Mouse (Mus musculus) MEL (cell line): ENCODE measurements around the gene Adam12. TPM values are rescaled to one million over a fixed set of nuclear protein-coding genes. Genes with fewer than 3 reads are reported as not detected.

ENCODE experiments used
- DNase-seq: peaks from one replicate; pipeline ENCODE4 v3.0.0; 2011; ENCODE audit warnings: low read depth, low spot score
- H3K27ac ChIP-seq: 2 replicates; pipeline ENCODE4 v1.5.1; 2012; ENCODE audit warnings: low read depth, mild to moderate bottlenecking, control low read depth, low read length, moderate library complexity; ENCODE audit not compliant: control insufficient read depth
- H3K27me3 ChIP-seq, 2 experiments: fragments of 150-350 bp in 1 of 2; sonication (generic) in 1 of 2; 2 replicates each; pipeline ENCODE4 v1.6.1; 2012; ENCODE audit warnings: low read length in 2 of 2, mild to moderate bottlenecking in 2 of 2, improper control_type of control experiment in 1 of 2, moderate library complexity in 1 of 2; ENCODE audit not compliant: insufficient read depth in 2 of 2, control insufficient read depth in 1 of 2
- H3K36me3 ChIP-seq, 2 experiments: 2 replicates each; pipeline ENCODE4 v1.6.1; 2012 to 2014; ENCODE audit warnings: low read length in 2 of 2, improper control_type of control experiment in 1 of 2, inconsistent platforms in 1 of 2, mild to moderate bottlenecking in 1 of 2; ENCODE audit not compliant: insufficient read depth in 2 of 2, control insufficient read depth in 1 of 2
- H3K4me1 ChIP-seq, 2 experiments: fragments of 150-350 bp in 1 of 2; sonication (generic) in 1 of 2; 2 replicates each; pipeline ENCODE4 v1.6.1; 2012; ENCODE audit warnings: low read length in 2 of 2, improper control_type of control experiment in 1 of 2, mild to moderate bottlenecking in 1 of 2; ENCODE audit not compliant: insufficient read depth in 2 of 2, control insufficient read depth in 1 of 2
- H3K4me3 ChIP-seq, 2 experiments: fragments of 150-350 bp in 1 of 2; sonication (generic) in 1 of 2; 2 replicates each; pipeline ENCODE4 v1.5.1; 2012; ENCODE audit warnings: low read depth in 2 of 2, low read length in 2 of 2, mild to moderate bottlenecking in 2 of 2, moderate library complexity in 2 of 2, control low read depth in 1 of 2, improper control_type of control experiment in 1 of 2; ENCODE audit not compliant: control insufficient read depth in 1 of 2, insufficient read depth in 1 of 2
- H3K79me2 ChIP-seq: 2 replicates; pipeline ENCODE4 v1.6.1; 2012; ENCODE audit warnings: mild to moderate bottlenecking, low read length, moderate library complexity; ENCODE audit not compliant: control insufficient read depth, poor library complexity, insufficient read depth
- H3K9ac ChIP-seq: 2 replicates; pipeline ENCODE4 v1.6.1; 2012; ENCODE audit warnings: low read depth, mild to moderate bottlenecking, control low read depth, low read length, moderate library complexity; ENCODE audit not compliant: control insufficient read depth, poor library complexity, severe bottlenecking
- H3K9me3 ChIP-seq: fragments of 150-350 bp; sonication (generic); replicated peaks from 2 replicates; pipeline ENCODE4 v1.6.1; 2012; ENCODE audit warnings: mild to moderate bottlenecking, low read length, improper control_type of control experiment, moderate library complexity; ENCODE audit not compliant: insufficient read depth
- BHLHE40 ChIP-seq: IDR thresholded peaks from 2 replicates; pipeline ENCODE4 v1.6.1; 2012; ENCODE audit warnings: low read depth, mild to moderate bottlenecking, inconsistent platforms, low read length, improper control_type of control experiment, borderline replicate concordance
- CHD1 ChIP-seq: IDR thresholded peaks from 2 replicates; pipeline ENCODE4 v1.6.1; 2012; ENCODE audit warnings: low read depth, mild to moderate bottlenecking, inconsistent platforms, low read length, improper control_type of control experiment
- CHD2 ChIP-seq: IDR thresholded peaks from 2 replicates; pipeline ENCODE4 v1.6.1; 2011; ENCODE audit warnings: low read length, improper control_type of control experiment
- E2F4 ChIP-seq: IDR thresholded peaks from 2 replicates; pipeline ENCODE4 v1.6.1; 2011; ENCODE audit warnings: low read depth, low read length, improper control_type of control experiment, borderline replicate concordance
- ELF1 ChIP-seq: IDR thresholded peaks from 2 replicates; pipeline ENCODE4 v1.6.1; 2014; ENCODE audit warnings: low read depth, mild to moderate bottlenecking, inconsistent platforms, low read length, improper control_type of control experiment, moderate library complexity
- GATA1 ChIP-seq: IDR thresholded peaks from 2 replicates; pipeline ENCODE4 v1.6.1; 2011; ENCODE audit warnings: low read depth, low read length, improper control_type of control experiment
- KAT2A ChIP-seq: conservative IDR thresholded peaks from 2 replicates; pipeline ENCODE4 v1.6.1; 2012; ENCODE audit warnings: low read depth, low read length, improper control_type of control experiment, inconsistent platforms
- MAFK ChIP-seq: IDR thresholded peaks from 2 replicates; pipeline ENCODE4 v1.6.1; 2011; ENCODE audit warnings: low read depth, mild to moderate bottlenecking, low read length, improper control_type of control experiment, borderline replicate concordance
- MEF2A ChIP-seq: IDR thresholded peaks from 2 replicates; pipeline ENCODE4 v1.6.1; 2014; ENCODE audit warnings: low read depth, mild to moderate bottlenecking, inconsistent platforms, low read length, improper control_type of control experiment; ENCODE audit not compliant: poor library complexity, insufficient replicate concordance, severe bottlenecking; ENCODE audit errors: extremely low read depth
- MXI1 ChIP-seq: IDR thresholded peaks from 2 replicates; pipeline ENCODE4 v1.6.1; 2011; ENCODE audit warnings: mild to moderate bottlenecking, low read depth, low read length, improper control_type of control experiment
- NRF1 ChIP-seq: IDR thresholded peaks from 2 replicates; pipeline ENCODE4 v1.6.1; 2014; ENCODE audit warnings: low read depth, mild to moderate bottlenecking, inconsistent platforms, low read length, improper control_type of control experiment, moderate library complexity; ENCODE audit not compliant: poor library complexity, insufficient read depth, severe bottlenecking
- RAD21 ChIP-seq: IDR thresholded peaks from 2 replicates; pipeline ENCODE4 v1.6.1; 2011; ENCODE audit warnings: mild to moderate bottlenecking, low read depth, low read length, improper control_type of control experiment
- SMC3 ChIP-seq: IDR thresholded peaks from 2 replicates; pipeline ENCODE4 v1.6.1; 2011; ENCODE audit warnings: low read depth, low read length, improper control_type of control experiment
- TAL1 ChIP-seq: IDR thresholded peaks from 2 replicates; pipeline ENCODE4 v1.6.1; 2012; ENCODE audit warnings: mild to moderate bottlenecking, inconsistent platforms, low read length, moderate library complexity, mixed read lengths
- TBP ChIP-seq: IDR thresholded peaks from 2 replicates; pipeline ENCODE4 v1.8.0; 2011; ENCODE audit warnings: low read depth, low read length, improper control_type of control experiment
- USF2 ChIP-seq, 2 experiments: IDR thresholded peaks; 2 replicates each; pipeline ENCODE4 v1.6.1; 2011 to 2012; ENCODE audit warnings: improper control_type of control experiment in 2 of 2, low read length in 2 of 2, borderline replicate concordance in 1 of 2, inconsistent platforms in 1 of 2, low read depth in 1 of 2, mild to moderate bottlenecking in 1 of 2; ENCODE audit not compliant: insufficient read depth in 1 of 2
- ZC3H11A ChIP-seq: IDR thresholded peaks from 2 replicates; pipeline ENCODE4 v1.6.1; 2012; ENCODE audit warnings: low read depth, mild to moderate bottlenecking, inconsistent platforms, low read length, improper control_type of control experiment
- ZMIZ1 ChIP-seq: IDR thresholded peaks from 2 replicates; pipeline ENCODE4 v1.6.1; 2012; ENCODE audit warnings: low read depth, mild to moderate bottlenecking, inconsistent platforms, low read length, improper control_type of control experiment, moderate library complexity
- ZNF384 ChIP-seq: IDR thresholded peaks from 2 replicates; pipeline ENCODE4 v1.6.1; 2012; ENCODE audit warnings: low read depth, mild to moderate bottlenecking, inconsistent platforms, low read length, improper control_type of control experiment
- polyA plus RNA-seq, 2 experiments: library from polyadenylated mRNA; stranded (reverse) in 1 of 2; unstranded in 1 of 2; fragments of >175 nt in 1 of 2; fragments of >200 nt in 1 of 2; gene quantifications; 2 replicates each; pipeline versions ENCODE4 v1.2.1 to v1.2.4; 2012; ENCODE audit warnings: low replicate concordance in 2 of 2, low read depth in 1 of 2; ENCODE audit not compliant: insufficient read length in 2 of 2, insufficient read depth in 1 of 2, missing spikeins in 1 of 2
- total RNA-seq: library from RNA; depleted of rRNA; stranded (reverse); fragments of 300-350 nt; gene quantifications from 2 replicates; pipeline ENCODE4 v1.2.3, GENCODE M21; 2012

Adam12 gene
- total and polyA plus RNA-seq, 3 experiments, result not detected

DNA sequence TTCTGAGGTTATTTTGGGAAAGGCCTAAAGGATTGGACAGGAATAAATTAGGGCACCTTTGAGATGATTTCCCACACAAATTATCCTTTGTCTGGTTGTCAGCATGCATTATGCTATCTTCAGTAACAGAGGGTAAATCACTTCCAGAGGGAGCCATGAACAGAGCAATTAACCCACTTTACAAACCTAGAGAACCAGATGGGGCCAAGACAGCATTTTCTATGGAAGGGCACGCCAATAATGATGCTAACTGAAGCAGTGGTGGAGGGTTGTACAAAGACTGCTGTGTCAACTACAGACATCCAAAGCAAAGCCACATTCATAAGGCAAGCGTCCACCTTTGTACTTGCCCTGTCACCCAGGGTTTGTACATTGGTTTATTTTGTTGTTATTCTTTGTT lies 99.6 kb downstream of the Adam12 start:
- Histone ChIP-seq H3K27ac (no peak overlapping the region), H3K9ac (no peak overlapping the region), H3K79me2 (no peaks in the 10 kb centered on the region), H3K27me3 (no peaks in the 10 kb centered on the region), H3K4me1 (no peaks in the 10 kb centered on the region), H3K4me3 (no peak overlapping the region), H3K36me3 (no peaks in the 10 kb centered on the region), H3K9me3 (no peaks in the 10 kb centered on the region)
- DNase-seq, result no peak
- TF ChIP-seq SMC3 (no peak), GATA1 (no peak), ZMIZ1 (no peak), ELF1 (no peak), ZC3H11A (no peak), MAFK (no peak), RAD21 (no peak), NRF1 (no peak), TBP (no peak), ZNF384 (no peak)

DNA sequence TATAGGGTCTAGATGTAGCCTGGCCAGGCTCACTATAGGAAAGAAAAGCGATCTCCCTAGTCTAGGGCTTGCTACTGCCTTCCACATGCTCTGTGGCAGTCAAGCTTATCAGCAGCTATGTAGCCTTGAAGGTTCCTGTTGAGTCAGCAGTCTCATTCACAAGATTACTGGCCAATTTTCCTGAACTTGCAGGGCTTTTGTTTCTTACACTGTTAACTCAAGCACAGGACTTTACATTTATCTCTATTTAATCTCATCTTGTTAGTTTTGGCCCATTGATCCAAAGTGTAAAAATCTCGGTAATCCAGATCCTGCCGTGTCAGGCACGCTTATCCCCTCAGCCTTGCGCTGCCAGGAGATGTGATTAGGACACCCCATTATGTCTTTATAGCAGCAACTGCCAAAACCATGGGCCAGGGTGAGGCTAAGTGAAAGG lies 103.8 kb downstream of the Adam12 start:
- Histone ChIP-seq H3K9ac (no peak overlapping the region), H3K79me2 (no peaks in the 10 kb centered on the region), H3K9me3 (no peaks in the 10 kb centered on the region), H3K36me3 (no peaks in the 10 kb centered on the region), H3K27me3 (no peaks in the 10 kb centered on the region), H3K4me3 (no peak overlapping the region), H3K4me1 (no peaks in the 10 kb centered on the region), H3K27ac (no peak overlapping the region)
- TF ChIP-seq BHLHE40 (no peak), MAFK (no peak)
- DNase-seq, result no peak

DNA sequence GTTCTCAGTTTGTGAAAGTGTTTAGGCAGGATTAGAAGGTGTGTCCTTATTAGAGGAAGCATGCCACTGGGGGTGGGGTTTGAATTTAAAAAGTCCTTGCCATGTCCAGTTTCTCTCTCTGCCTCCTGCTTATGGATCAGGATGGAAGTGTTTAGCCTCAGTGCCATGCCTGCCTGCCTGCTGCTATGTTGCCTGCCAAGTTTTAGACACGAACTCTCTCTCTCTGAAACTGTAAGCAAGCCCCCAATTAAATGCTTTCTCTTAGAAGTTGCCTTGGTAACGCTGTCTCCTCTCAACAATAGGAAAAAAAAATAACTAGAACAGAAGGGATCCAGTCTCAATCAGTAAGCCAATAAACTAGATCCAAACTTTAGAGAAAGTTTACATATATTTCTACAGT lies 110.5 kb downstream of the Adam12 start:
- Histone ChIP-seq H3K9ac (no peak overlapping the region), H3K36me3 (no peaks in the 10 kb centered on the region), H3K27me3 (no peaks in the 10 kb centered on the region), H3K9me3 (no peaks in the 10 kb centered on the region), H3K79me2 (no peaks in the 10 kb centered on the region), H3K4me3 (no peak overlapping the region), H3K4me1 (no peaks in the 10 kb centered on the region)
- DNase-seq, result no peak
- no peak for TF ChIP-seq E2F4
- no peak for TF ChIP-seq NRF1
- no peak for TF ChIP-seq SMC3
- TF ChIP-seq USF2 (IDR thresholded peaks at IDR 0.05; ENCODE audit: borderline replicate concordance in 1 of 2, insufficient read depth in 1 of 2, low read depth in 1 of 2, low read length in 2 of 2), result no peak
- no peak for TF ChIP-seq MAFK
- no peak for TF ChIP-seq MXI1
- TF ChIP-seq TAL1, result no peak
- no peak for TF ChIP-seq MEF2A
- no peak for TF ChIP-seq KAT2A
- TF ChIP-seq CHD1, result no peak
- TF ChIP-seq CHD2, result no peak
- TF ChIP-seq, all 39 proteins: peak for 0
- H3K27ac ChIP-seq, result no peak overlapping the region
